Mouse (Mus musculus): ENCODE results near the gene Setdb1. TPM values are rescaled to one million over a fixed set of nuclear protein-coding genes. Genes with fewer than 3 reads are reported as not detected.
A peak's percentile ranks its signal among the peaks of the same experiment; 100 is the strongest.

The Setdb1 gene
- polyA plus RNA-seq, 1 experiment from 2014 or later: 42.2 TPM

- no peaks in the 10 kb centered on the region for H3K27me3 ChIP-seq (replicated peaks; ENCODE audit: control insufficient read depth, insufficient read depth, low read length)
- peak within 1 kb of the TSS; percentile 95 for H3K27ac ChIP-seq (ENCODE audit: low read depth, low read length)
- no peaks in the 10 kb centered on the region for H3K9me3 ChIP-seq (replicated peaks; ENCODE audit: control insufficient read depth, low read length)
- ATAC-seq: peak; percentile 15; the same call in 1 of the 2 replicates
- no peaks in the 10 kb centered on the region for H3K36me3 ChIP-seq (ENCODE audit: control insufficient read depth, insufficient read depth, low read length)
- DNase-seq (ENCODE audit: low spot score): peak; percentile 48
- H3K4me3 ChIP-seq (ENCODE audit: low read depth, low read length): peak within 1 kb of the TSS; percentile 92
- H3K4me2 ChIP-seq (ENCODE audit: low read length): peak within 1 kb of the TSS; percentile 68
- peaks cover 7% of the 10 kb centered on the region for H3K4me1 ChIP-seq (ENCODE audit: control insufficient read depth, insufficient read depth, low read length)
- H3K9ac ChIP-seq (ENCODE audit: low read length): peak within 1 kb of the TSS; percentile 99
- 3% methylated on average over 27 of the region's 27 CpGs for WGBS
These were observed 42.4 kb downstream of the Setdb1 start, which contains the start of gene Cers2 for GRCm38 (mm10) chr3:95314486-95315093. Cers2 (plus strand) TSS chr3:95314791.

GRCm38 (mm10) chr3:95314075-95314474, 42.9 kb downstream of the Setdb1 start:
- peak overlapping the region; percentile 99; the same call in 1 of the 2 replicates for H3K9ac ChIP-seq (ENCODE audit: low read length)
- peak overlapping the region; percentile 68; the same call in 1 of the 2 replicates for H3K4me2 ChIP-seq (ENCODE audit: low read length)
- WGBS: 68% methylated on average over 6 of the region's 6 CpGs
- H3K27me3 ChIP-seq (replicated peaks; ENCODE audit: control insufficient read depth, insufficient read depth, low read length): no peaks in the 10 kb centered on the region
- no peaks in the 10 kb centered on the region for H3K9me3 ChIP-seq (replicated peaks; ENCODE audit: control insufficient read depth, low read length)
- no peak overlapping the region for H3K27ac ChIP-seq (ENCODE audit: low read depth, low read length)
- DNase-seq (ENCODE audit: low spot score): no peak
- peaks cover 7% of the 10 kb centered on the region for H3K4me1 ChIP-seq (ENCODE audit: control insufficient read depth, insufficient read depth, low read length)
- no peaks in the 10 kb centered on the region for H3K36me3 ChIP-seq (ENCODE audit: control insufficient read depth, insufficient read depth, low read length)
- H3K4me3 ChIP-seq (ENCODE audit: low read depth, low read length): 0 out of 2 replicates have a peak overlapping the region, but pooled peaks have one; percentile 92
- ATAC-seq: no peak

GRCm38 (mm10) chr3:95313476-95313875, 43.5 kb downstream of the Setdb1 start:
- whole genome bisulfite sequencing: 49% methylated on average over 7 of the region's 7 CpGs
- no peak overlapping the region for H3K4me3 ChIP-seq (ENCODE audit: low read depth, low read length)
- no peak for DNase-seq (ENCODE audit: low spot score)
- H3K27me3 ChIP-seq (replicated peaks; ENCODE audit: control insufficient read depth, insufficient read depth, low read length): no peaks in the 10 kb centered on the region
- ATAC-seq: no peak
- no peak overlapping the region for H3K27ac ChIP-seq (ENCODE audit: low read depth, low read length)
- H3K4me1 ChIP-seq (ENCODE audit: control insufficient read depth, insufficient read depth, low read length): peaks cover 7% of the 10 kb centered on the region
- no peaks in the 10 kb centered on the region for H3K36me3 ChIP-seq (ENCODE audit: control insufficient read depth, insufficient read depth, low read length)
- H3K9me3 ChIP-seq (replicated peaks; ENCODE audit: control insufficient read depth, low read length): no peaks in the 10 kb centered on the region
- H3K9ac ChIP-seq (ENCODE audit: low read length): no peak overlapping the region
- H3K4me2 ChIP-seq (ENCODE audit: low read length): no peak overlapping the region

- no peak overlapping the region for H3K4me2 ChIP-seq (ENCODE audit: low read length)
- H3K9me3 ChIP-seq (replicated peaks; ENCODE audit: control insufficient read depth, low read length): no peaks in the 10 kb centered on the region
- no peaks in the 10 kb centered on the region for H3K27me3 ChIP-seq (replicated peaks; ENCODE audit: control insufficient read depth, insufficient read depth, low read length)
- H3K27ac ChIP-seq (ENCODE audit: low read depth, low read length): no peak overlapping the region
- 84% methylated on average over 6 of the region's 6 CpGs for WGBS
- peaks cover 7% of the 10 kb centered on the region for H3K4me1 ChIP-seq (ENCODE audit: control insufficient read depth, insufficient read depth, low read length)
- H3K9ac ChIP-seq (ENCODE audit: low read length): no peak overlapping the region
- ATAC-seq (no peak), DNase-seq (ENCODE audit: low spot score) (no peak)
- H3K36me3 ChIP-seq (ENCODE audit: control insufficient read depth, insufficient read depth, low read length): no peaks in the 10 kb centered on the region
- no peak overlapping the region for H3K4me3 ChIP-seq (ENCODE audit: low read depth, low read length)
These were observed 44.4 kb downstream of the Setdb1 start for GRCm38 (mm10) chr3:95312623-95313022.

- no peak for ATAC-seq
- Histone ChIP-seq H3K4me2 (ENCODE audit: low read length) (no peak overlapping the region), H3K27ac (ENCODE audit: low read depth, low read length) (no peak overlapping the region), H3K27me3 (replicated peaks; ENCODE audit: control insufficient read depth, insufficient read depth, low read length) (no peaks in the 10 kb centered on the region), H3K4me3 (ENCODE audit: low read depth, low read length) (no peak overlapping the region), H3K36me3 (ENCODE audit: control insufficient read depth, insufficient read depth, low read length) (no peaks in the 10 kb centered on the region), H3K4me1 (ENCODE audit: control insufficient read depth, insufficient read depth, low read length) (peaks cover 5% of the 10 kb centered on the region), H3K9ac (ENCODE audit: low read length) (no peak overlapping the region), H3K9me3 (replicated peaks; ENCODE audit: control insufficient read depth, low read length) (no peaks in the 10 kb centered on the region)
- peak; percentile 76 for DNase-seq (ENCODE audit: low spot score)
- WGBS: 72% methylated on average over 9 of the region's 9 CpGs
These were observed 45.8 kb downstream of the Setdb1 start for GRCm38 (mm10) chr3:95310968-95311882.

- no peaks in the 10 kb centered on the region for H3K9me3 ChIP-seq (replicated peaks; ENCODE audit: control insufficient read depth, low read length)
- no peak overlapping the region for H3K27ac ChIP-seq (ENCODE audit: low read depth, low read length)
- no peaks in the 10 kb centered on the region for H3K27me3 ChIP-seq (replicated peaks; ENCODE audit: control insufficient read depth, insufficient read depth, low read length)
- H3K4me1 ChIP-seq (ENCODE audit: control insufficient read depth, insufficient read depth, low read length): no peaks in the 10 kb centered on the region
- H3K9ac ChIP-seq (ENCODE audit: low read length): no peak overlapping the region
- ATAC-seq (no peak), DNase-seq (ENCODE audit: low spot score) (no peak)
- no peak overlapping the region for H3K4me2 ChIP-seq (ENCODE audit: low read length)
- no peak overlapping the region for H3K4me3 ChIP-seq (ENCODE audit: low read depth, low read length)
- H3K36me3 ChIP-seq (ENCODE audit: control insufficient read depth, insufficient read depth, low read length): no peaks in the 10 kb centered on the region
- 72% methylated on average over 3 of the region's 3 CpGs for WGBS
These were observed 46.5 kb downstream of the Setdb1 start for GRCm38 (mm10) chr3:95310496-95310895.

GRCm38 (mm10) chr3:95307100-95307499, 49.9 kb downstream of the Setdb1 start, which contains the start of gene Anxa9:
Anxa9 (minus strand) TSS chr3:95307176.
- no peak for ATAC-seq
- Histone ChIP-seq H3K4me2 (ENCODE audit: low read length) (no peak within 1 kb of the TSS), H3K9me3 (replicated peaks; ENCODE audit: control insufficient read depth, low read length) (no peaks in the 10 kb centered on the region), H3K27ac (ENCODE audit: low read depth, low read length) (no peak within 1 kb of the TSS), H3K4me3 (ENCODE audit: low read depth, low read length) (no peak within 1 kb of the TSS), H3K36me3 (ENCODE audit: control insufficient read depth, insufficient read depth, low read length) (no peaks in the 10 kb centered on the region), H3K27me3 (replicated peaks; ENCODE audit: control insufficient read depth, insufficient read depth, low read length) (no peaks in the 10 kb centered on the region), H3K4me1 (ENCODE audit: control insufficient read depth, insufficient read depth, low read length) (no peaks in the 10 kb centered on the region), H3K9ac (ENCODE audit: low read length) (0 out of 2 replicates have a peak within 1 kb of the TSS, but pooled peaks have one; percentile 13)
- DNase-seq (ENCODE audit: low spot score): no peak
- 74% methylated on average over 7 of the region's 7 CpGs for WGBS

- no peaks in the 10 kb centered on the region for H3K36me3 ChIP-seq (ENCODE audit: control insufficient read depth, insufficient read depth, low read length)
- H3K4me3 ChIP-seq (ENCODE audit: low read depth, low read length): no peak overlapping the region
- DNase-seq (ENCODE audit: low spot score): no peak
- no peaks in the 10 kb centered on the region for H3K9me3 ChIP-seq (replicated peaks; ENCODE audit: control insufficient read depth, low read length)
- ATAC-seq: no peak
- WGBS: 87% methylated on average over 4 of the region's 4 CpGs
- no peak overlapping the region for H3K27ac ChIP-seq (ENCODE audit: low read depth, low read length)
- no peak overlapping the region for H3K9ac ChIP-seq (ENCODE audit: low read length)
- no peaks in the 10 kb centered on the region for H3K4me1 ChIP-seq (ENCODE audit: control insufficient read depth, insufficient read depth, low read length)
- H3K4me2 ChIP-seq (ENCODE audit: low read length): no peak overlapping the region
- no peaks in the 10 kb centered on the region for H3K27me3 ChIP-seq (replicated peaks; ENCODE audit: control insufficient read depth, insufficient read depth, low read length)
These were observed 50.8 kb downstream of the Setdb1 start for GRCm38 (mm10) chr3:95306244-95306643.
